Mouse (Mus musculus): ENCODE results near the gene Gm14525. TPM values are rescaled to one million over a fixed set of nuclear protein-coding genes. Genes with fewer than 3 reads are reported as not detected.
"Not testable (repeated sequence)": the region's sequence is repeated elsewhere in the genome, so short reads cannot be mapped to it uniquely, and the experiment has no call there.

Gm14525 gene
- polyA plus RNA-seq (2012; rRNA removed): not detected in 2 replicates

DNA sequence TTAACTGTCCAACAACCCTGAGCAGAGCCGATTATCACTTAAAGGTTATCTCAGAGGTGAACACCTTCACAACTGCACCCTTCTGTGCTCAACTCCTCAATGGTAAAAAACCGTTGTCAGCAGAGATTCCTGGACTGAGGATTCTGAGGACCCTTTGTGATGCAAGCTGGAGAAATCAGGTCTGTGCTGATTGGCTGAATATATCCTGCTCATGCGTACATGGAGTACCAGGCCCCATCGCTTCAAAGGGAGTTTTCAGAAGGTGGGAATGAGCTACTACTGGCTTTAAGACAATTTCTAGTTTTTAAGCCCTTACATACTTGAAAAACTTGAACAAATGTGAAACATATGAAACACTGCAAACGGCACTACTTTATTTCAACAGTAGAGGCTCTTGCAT lies at the start of gene Gm14525:
Gene Gm14525 (minus strand): TSS at position 101 of the 400 bp plus-strand sequence.
- DNase-seq (ENCODE audit: low read depth): not testable (repeated sequence)

Other genes with a start within 250 kb of the Gm14525 start
- gene Slx, start 157.1 kb downstream of the Gm14525 start, polyA plus RNA-seq (2012; rRNA removed): not detected in 2 replicates
- gene Gm6121, start 233.1 kb upstream of the Gm14525 start, polyA plus RNA-seq (2012; rRNA removed): not detected in 2 replicates

All from gonadal fat pad, adult 2 months (tissue).